ENCODE assay signal across 8 mouse cellular contexts in genomic region chr2:140066353-140067314, GRCm38 (mm10). TPM values are rescaled to one million over a fixed set of nuclear protein-coding genes. Genes with fewer than 3 reads are reported as not detected.
DNase-seq lines count a peak whose midpoint lies in the region; ATAC-seq lines count a peak whose summit lies in the region.

Gene Tasp1, minus strand, starts transcription at chr2:140066805.

- peak; percentile 94 for DNase-seq in T-cell, adult 2 months (ENCODE audit: low spot score)
- DNase-seq in cerebellum, postnatal 36 days = peak; percentile 91 to 92
- peak; percentile 93 to 97 for DNase-seq in frontal cortex, postnatal 36 days (ENCODE audit: low spot score in 2 of 2)
- DNase-seq in left cerebral cortex, adult 11 months (ENCODE audit: low spot score) = peak; percentile 92
- peak; percentile 94 to 96 for DNase-seq in lung, postnatal 4 days
- peak; percentile 91 for DNase-seq in retina, postnatal 7 days (ENCODE audit: low read depth, low spot score)
- DNase-seq in urinary bladder, adult 2 months (ENCODE audit: low spot score) = peak; percentile 78

- peaks cover 17% of the 10 kb centered on the region for H3K4me1 ChIP-seq in hindbrain, embryonic 15.5 days (replicated peaks)

- H3K9ac ChIP-seq in hindbrain, embryonic 15.5 days = peak within 1 kb of the TSS; percentile 79

- under 1% methylated on average over 68 of the region's 68 CpGs for WGBS in hindbrain, embryonic 15.5 days

- H3K27ac ChIP-seq in hindbrain, embryonic 15.5 days (replicated peaks) = peak within 1 kb of the TSS; percentile 93

- peak; percentile 100 for ATAC-seq in hindbrain, embryonic 15.5 days (ENCODE audit: low FRiP score, low read depth)

- peak within 1 kb of the TSS; percentile 77 for H3K4me2 ChIP-seq in hindbrain, embryonic 15.5 days

- H3K27me3 ChIP-seq in hindbrain, embryonic 15.5 days = no peaks in the 10 kb centered on the region

- peak within 1 kb of the TSS; percentile 78 for H3K4me3 ChIP-seq in hindbrain, embryonic 15.5 days

- H3K9me3 ChIP-seq in hindbrain, embryonic 15.5 days = no peaks in the 10 kb centered on the region

- H3K36me3 ChIP-seq in hindbrain, embryonic 15.5 days = no peaks in the 10 kb centered on the region

RNA-seq across cellular contexts. Expression of gene Tasp1, which starts in this region (rescaled TPM):
- 19.9 and 20.5 TPM in 2 replicates for polyA plus RNA-seq in hindbrain, embryonic 15.5 days (2015; fragmentation: Nextera tagmentation; extraction: Ambion mirVana)
- polyA plus RNA-seq in urinary bladder, adult 2 months (2012; rRNA removed) = 9.6 and 9.7 TPM in 2 replicates

Comparison
In these comparisons a context has a peak if more than half of its experiments do, and no peak if none do; other contexts are left out.
1. Peak in every context shown above with its lines: DNase-seq, ATAC-seq, H3K4me3 ChIP-seq and H3K27ac ChIP-seq.